Mouse (Mus musculus) thymus, adult 2 months (tissue): ENCODE results near the gene Rreb1.

Experiments
- CTCF ChIP-seq: fragments of 200-500 bp; IDR thresholded peaks from 2 replicates; pipeline ENCODE4 v1.5.1; 2012; ENCODE audit warnings: mild to moderate bottlenecking, control low read depth, low read length, moderate library complexity, borderline replicate concordance; ENCODE audit not compliant: control insufficient read depth, poor library complexity, insufficient read depth; ENCODE audit errors: extremely low read depth
- POLR2A ChIP-seq: fragments of 200-500 bp; IDR thresholded peaks from 2 replicates; pipeline ENCODE4 v1.6.1; 2012; ENCODE audit warnings: mild to moderate bottlenecking, low read length, control low read depth, moderate library complexity; ENCODE audit not compliant: control insufficient read depth, poor library complexity, insufficient read depth; ENCODE audit errors: extremely low read depth

DNA sequence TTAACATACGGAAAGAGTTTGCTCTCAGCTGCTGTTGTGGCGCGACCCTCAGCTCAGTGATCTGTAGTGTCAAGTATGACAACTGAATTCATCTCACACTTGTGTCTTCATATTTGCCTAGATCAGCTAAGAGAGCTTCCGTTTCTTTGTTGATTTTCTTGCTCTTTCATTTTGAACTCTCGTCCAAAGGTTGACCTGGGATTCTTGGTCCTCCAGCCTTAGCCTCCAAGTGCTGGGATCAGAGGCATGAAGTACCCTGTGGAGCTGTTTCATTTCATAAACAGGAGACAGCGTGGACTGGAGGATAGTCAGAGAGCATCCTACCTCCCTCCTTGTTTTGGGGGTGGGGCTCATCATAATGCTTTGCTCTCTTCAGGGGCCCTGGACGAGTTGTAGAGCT, 65.0 kb downstream of the Rreb1 start:
- TF ChIP-seq CTCF: no peak
- TF ChIP-seq POLR2A: no peak
